Mouse (Mus musculus): Measurements from ENCODE around the gene Slc25a43. TPM values are rescaled to one million over a fixed set of nuclear protein-coding genes. Genes with fewer than 3 reads are reported as not detected.

Slc25a43 gene
- 1.1 and 1.5 TPM in 2 replicates for total RNA-seq (2023)

DNA sequence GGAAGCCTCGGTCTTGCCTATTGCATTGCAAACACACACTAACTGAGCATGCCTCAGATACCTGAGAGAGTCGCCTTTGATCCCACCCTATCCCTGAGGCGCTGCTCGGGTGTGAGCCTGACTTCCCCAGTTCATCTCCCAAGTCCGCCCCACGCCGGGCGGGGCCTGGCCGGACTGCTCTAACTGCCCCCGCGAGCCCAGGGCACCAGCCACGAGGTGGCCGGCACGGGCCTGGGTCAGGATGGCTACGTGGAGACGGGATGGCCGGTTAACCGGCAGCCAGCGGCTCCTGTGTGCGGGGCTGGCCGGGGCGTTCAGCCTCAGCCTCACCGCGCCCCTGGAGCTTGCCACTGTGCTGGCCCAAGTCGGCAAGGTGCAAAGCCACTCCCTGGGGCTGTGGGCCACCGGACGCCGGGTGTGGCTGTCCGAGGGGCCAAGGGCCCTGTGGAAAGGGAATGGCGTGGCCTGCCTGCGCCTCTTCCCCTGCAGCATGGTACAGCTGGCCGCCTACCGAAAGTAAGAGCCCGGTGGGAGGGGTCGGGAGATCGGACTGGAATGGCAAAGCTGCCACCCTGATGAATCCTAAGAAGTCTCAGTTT, at the start of gene Slc25a43:
Slc25a43 (plus strand) TSS at position 157 of the 599 bp plus-strand sequence.

DNA sequence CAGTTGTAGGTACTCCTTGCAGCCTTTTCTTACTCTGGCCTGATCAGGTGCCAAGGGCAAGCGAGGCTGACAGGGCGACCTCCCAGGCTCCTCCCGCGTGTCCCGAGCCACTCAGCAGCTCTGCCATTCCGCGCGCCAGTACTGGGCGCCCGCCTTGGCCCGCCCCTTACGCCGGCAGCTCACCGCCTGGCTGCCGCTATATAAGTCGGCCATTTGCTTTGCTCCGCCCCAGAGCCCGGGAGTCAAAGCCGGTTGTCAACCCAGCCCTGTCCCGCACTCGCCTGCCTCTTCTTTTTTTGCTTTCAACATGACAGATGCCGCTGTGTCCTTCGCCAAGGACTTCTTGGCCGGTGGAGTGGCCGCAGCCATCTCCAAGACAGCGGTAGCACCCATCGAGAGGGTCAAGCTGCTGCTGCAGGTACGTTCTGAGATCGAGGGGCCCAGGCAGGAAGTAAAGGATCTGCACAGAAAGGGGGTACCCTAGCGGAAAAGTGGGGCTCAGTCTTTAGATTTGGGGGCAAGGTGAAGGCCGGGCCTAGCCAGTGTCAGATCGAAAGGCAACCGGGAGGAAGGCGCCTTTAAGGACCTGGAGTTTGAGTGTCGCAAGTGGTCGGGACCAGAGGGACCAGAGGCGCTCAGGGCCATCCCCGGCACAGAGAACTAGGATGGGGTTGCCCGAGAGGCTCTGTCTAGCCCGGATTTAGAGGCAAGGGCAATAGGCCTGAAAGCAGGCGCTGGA, 52.1 kb downstream of the Slc25a43 start, which contains the start of gene Slc25a5:
Slc25a5 (plus strand) TSS at position 228 of the 739 bp plus-strand sequence.

Other genes with a start within 250 kb of the Slc25a43 start
- 15.5 and 16.2 TPM in 2 replicates for gene Pgrmc1, start 145.5 kb upstream of the Slc25a43 start, total RNA-seq (2023)
- 0.28 and 0.29 TPM in 2 replicates for gene Akap17b, start 98.3 kb upstream of the Slc25a43 start, total RNA-seq (2023)
- gene Slc25a5, start 52.0 kb downstream of the Slc25a43 start, total RNA-seq (2023): 239 and 251 TPM in 2 replicates
- 71.2 and 75.9 TPM in 2 replicates for gene Ube2a, start 130.2 kb downstream of the Slc25a43 start, total RNA-seq (2023)
- gene C330007P06Rik, start 130.5 kb downstream of the Slc25a43 start, total RNA-seq (2023): 36.0 and 53.1 TPM in 2 replicates
- gene Nkrf, start 159.2 kb downstream of the Slc25a43 start, total RNA-seq (2023): 1.6 and 1.9 TPM in 2 replicates
- 21.9 and 28.2 TPM in 2 replicates for gene Sept6, start 248.1 kb downstream of the Slc25a43 start, total RNA-seq (2023)

Data from neutrophil, adult 65 days (primary cell).